Mouse (Mus musculus): ENCODE results near the gene Endog. TPM values are rescaled to one million over a fixed set of nuclear protein-coding genes. Genes with fewer than 3 reads are reported as not detected.
"Not testable (repeated sequence)": the region's sequence is repeated elsewhere in the genome, so short reads cannot be mapped to it uniquely, and the experiment has no call there.

The Endog gene
- total and polyA plus RNA-seq, 2 experiments: 78.7 to 132 TPM

DNA sequence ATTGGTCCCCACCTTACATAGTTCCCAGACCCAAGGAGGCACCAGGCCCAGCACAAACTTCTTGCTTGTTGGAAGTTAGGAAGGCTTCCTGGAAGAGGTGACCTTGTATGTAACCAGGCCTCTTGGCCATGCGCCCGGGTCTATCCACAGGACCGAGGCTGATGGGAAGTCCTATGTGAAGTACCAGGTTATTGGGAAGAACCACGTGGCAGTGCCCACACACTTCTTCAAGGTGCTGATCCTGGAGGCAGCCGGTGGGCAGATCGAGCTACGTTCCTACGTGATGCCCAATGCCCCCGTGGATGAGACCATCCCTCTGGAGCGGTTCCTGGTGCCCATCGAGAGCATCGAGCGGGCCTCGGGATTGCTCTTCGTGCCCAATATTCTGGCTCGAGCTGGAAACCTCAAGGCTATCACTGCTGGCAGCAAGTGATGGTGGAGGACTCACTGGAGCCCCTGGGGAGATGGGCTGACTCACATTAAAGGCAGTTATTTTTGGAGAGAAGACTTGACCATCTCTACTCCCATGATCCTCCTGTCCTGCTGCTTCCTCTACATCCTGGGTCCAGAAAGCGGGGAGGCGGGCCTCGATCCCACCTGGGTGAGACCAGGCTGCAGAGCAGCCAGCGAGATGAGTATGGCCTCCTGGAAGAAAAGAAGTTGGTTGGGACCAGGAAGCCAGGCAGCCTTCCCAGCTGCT lies 2.4 kb downstream of the Endog start:
- Histone ChIP-seq H3K36me3 (ENCODE audit: control insufficient read depth, insufficient read depth, low read length) (0 out of 2 replicates have a peak, but pooled peaks cover 2% of the 10 kb centered on the region), H3K27me3 (ENCODE audit: control insufficient read depth, insufficient read depth, low read length) (no peaks in the 10 kb centered on the region), H3K4me1 (ENCODE audit: control insufficient read depth, insufficient read depth, low read length) (peaks cover 24% of the 10 kb centered on the region), H3K4me3 (ENCODE audit: insufficient read depth, low read depth, low read length) (no peak overlapping the region), H3K27ac (replicated peaks; ENCODE audit: insufficient read depth, low read depth, low read length) (no peak overlapping the region), H3K9ac (ENCODE audit: low read depth, low read length) (no peak overlapping the region), H3K79me2 (ENCODE audit: control insufficient read depth, insufficient read depth, low read length) (peaks cover 8% of the 10 kb centered on the region; the same call in 1 of the 2 replicates)
- no peak for TF ChIP-seq CTCF (IDR thresholded peaks at IDR 0.05; ENCODE audit: low read depth, low read length)
- no peak for TF ChIP-seq POLR2A (IDR thresholded peaks at IDR 0.05; ENCODE audit: extremely low read depth, insufficient read depth, low read length)
- DNase-seq (ENCODE audit: extremely low read depth, low read depth, low spot score): no peak
- 87% methylated on average over 20 of the region's 20 CpGs for WGBS

GRCm38 (mm10) chr2:30175897-30176296 lies 4.6 kb downstream of the Endog start:
- Histone ChIP-seq H3K4me3 (ENCODE audit: insufficient read depth, low read depth, low read length) (no peak overlapping the region), H3K79me2 (ENCODE audit: control insufficient read depth, insufficient read depth, low read length) (peaks cover 8% of the 10 kb centered on the region; the same call in 1 of the 2 replicates), H3K36me3 (ENCODE audit: control insufficient read depth, insufficient read depth, low read length) (0 out of 2 replicates have a peak, but pooled peaks cover 2% of the 10 kb centered on the region), H3K4me1 (ENCODE audit: control insufficient read depth, insufficient read depth, low read length) (peaks cover 24% of the 10 kb centered on the region), H3K27me3 (ENCODE audit: control insufficient read depth, insufficient read depth, low read length) (no peaks in the 10 kb centered on the region), H3K27ac (replicated peaks; ENCODE audit: insufficient read depth, low read depth, low read length) (no peak overlapping the region), H3K9ac (ENCODE audit: low read depth, low read length) (no peak overlapping the region)
- 87% methylated on average over 8 of the region's 8 CpGs for WGBS
- no peak for DNase-seq (ENCODE audit: extremely low read depth, low read depth, low spot score)
- TF ChIP-seq CTCF (IDR thresholded peaks at IDR 0.05; ENCODE audit: low read depth, low read length): peak; percentile 58
- no peak for TF ChIP-seq POLR2A (IDR thresholded peaks at IDR 0.05; ENCODE audit: extremely low read depth, insufficient read depth, low read length)

GRCm38 (mm10) chr2:30176561-30176960 lies 5.3 kb downstream of the Endog start:
- H3K4me1 ChIP-seq (ENCODE audit: control insufficient read depth, insufficient read depth, low read length): peaks cover 24% of the 10 kb centered on the region

GRCm38 (mm10) chr2:30177700-30178675 lies 6.7 kb downstream of the Endog start, which contains the start of gene Spout1:
TSS of gene Spout1 (minus strand) at chr2:30178459.
- peak within 1 kb of the TSS; percentile 70 for H3K4me3 ChIP-seq (ENCODE audit: insufficient read depth, low read depth, low read length)
- DNase-seq (ENCODE audit: extremely low read depth, low read depth, low spot score): peak; percentile 86
- WGBS: 2% methylated on average over 54 of the region's 54 CpGs
- peak within 1 kb of the TSS; percentile 73 for H3K9ac ChIP-seq (ENCODE audit: low read depth, low read length)
- H3K4me1 ChIP-seq (ENCODE audit: control insufficient read depth, insufficient read depth, low read length): peaks cover 17% of the 10 kb centered on the region
- peaks cover 1% of the 10 kb centered on the region; the same call in 1 of the 2 replicates for H3K79me2 ChIP-seq (ENCODE audit: control insufficient read depth, insufficient read depth, low read length)
- H3K36me3 ChIP-seq (ENCODE audit: control insufficient read depth, insufficient read depth, low read length): 0 out of 2 replicates have a peak, but pooled peaks cover 2% of the 10 kb centered on the region
- no peaks in the 10 kb centered on the region for H3K27me3 ChIP-seq (ENCODE audit: control insufficient read depth, insufficient read depth, low read length)
- H3K27ac ChIP-seq (replicated peaks; ENCODE audit: insufficient read depth, low read depth, low read length): 0 out of 2 replicates have a peak within 1 kb of the TSS, but pooled peaks have one; percentile 5
- no peak for TF ChIP-seq CTCF (IDR thresholded peaks at IDR 0.05; ENCODE audit: low read depth, low read length)
- TF ChIP-seq POLR2A (IDR thresholded peaks at IDR 0.05; ENCODE audit: extremely low read depth, insufficient read depth, low read length): peak; percentile 61; the same call in 1 of the 2 replicates

More at GRCm38 (mm10) chr2:30176561-30176960, 5.3 kb downstream of the Endog start:
- no peak overlapping the region for H3K27ac ChIP-seq (replicated peaks; ENCODE audit: insufficient read depth, low read depth, low read length)
- H3K4me3 ChIP-seq (ENCODE audit: insufficient read depth, low read depth, low read length): no peak overlapping the region
- no peak overlapping the region for H3K9ac ChIP-seq (ENCODE audit: low read depth, low read length)
- peaks cover 8% of the 10 kb centered on the region; the same call in 1 of the 2 replicates for H3K79me2 ChIP-seq (ENCODE audit: control insufficient read depth, insufficient read depth, low read length)
- WGBS: 92% methylated on average over 2 of the region's 2 CpGs
- DNase-seq (ENCODE audit: extremely low read depth, low read depth, low spot score): no peak
- H3K27me3 ChIP-seq (ENCODE audit: control insufficient read depth, insufficient read depth, low read length): no peaks in the 10 kb centered on the region
- TF ChIP-seq POLR2A (IDR thresholded peaks at IDR 0.05; ENCODE audit: extremely low read depth, insufficient read depth, low read length): no peak
- 0 out of 2 replicates have a peak, but pooled peaks cover 2% of the 10 kb centered on the region for H3K36me3 ChIP-seq (ENCODE audit: control insufficient read depth, insufficient read depth, low read length)

DNA sequence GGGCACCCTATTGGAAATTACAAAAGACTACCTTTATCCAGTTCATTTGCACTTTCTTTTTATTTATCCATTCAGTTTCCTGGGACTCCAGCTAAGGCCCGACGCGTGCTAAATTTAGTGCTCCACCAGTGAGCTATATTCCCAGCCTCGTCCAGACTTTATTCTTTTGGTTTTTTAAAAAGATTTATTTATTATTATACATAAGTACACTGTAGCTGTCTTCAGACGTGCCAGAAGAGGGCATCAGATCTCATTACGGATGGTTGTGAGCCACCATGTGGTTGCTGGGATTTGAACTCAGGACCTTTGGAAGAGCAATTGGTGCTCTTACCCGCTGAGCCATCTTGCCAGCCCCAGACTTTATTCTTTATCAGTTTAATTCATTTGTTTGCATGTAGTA lies 7.4 kb downstream of the Endog start:
- not testable (repeated sequence) for H3K9ac ChIP-seq (ENCODE audit: low read depth, low read length); H3K27me3 ChIP-seq (ENCODE audit: control insufficient read depth, insufficient read depth, low read length); H3K4me3 ChIP-seq (ENCODE audit: insufficient read depth, low read depth, low read length); H3K36me3 ChIP-seq (ENCODE audit: control insufficient read depth, insufficient read depth, low read length); DNase-seq (ENCODE audit: extremely low read depth, low read depth, low spot score); H3K79me2 ChIP-seq (ENCODE audit: control insufficient read depth, insufficient read depth, low read length); H3K27ac ChIP-seq (replicated peaks; ENCODE audit: insufficient read depth, low read depth, low read length)
- H3K4me1 ChIP-seq (ENCODE audit: control insufficient read depth, insufficient read depth, low read length): peaks cover 17% of the 10 kb centered on the region
- 56% methylated on average over 7 of the region's 7 CpGs for WGBS

All from liver, adult 2 months (tissue).